Mouse (Mus musculus): ENCODE data around the gene Nwd2. TPM values are rescaled to one million over a fixed set of nuclear protein-coding genes. Genes with fewer than 3 reads are reported as not detected.
A peak's percentile ranks its signal among the peaks of the same experiment; 100 is the strongest.

Gene Nwd2
- polyA plus RNA-seq, 1 experiment from 2014 or later = 0.14 TPM

GRCm38 (mm10) chr5:63768220-63768619 lies 119.3 kb downstream of the Nwd2 start:
- Histone ChIP-seq H3K9me3 (no peaks in the 10 kb centered on the region), H3K27ac (no peak overlapping the region), H3K36me3 (no peaks in the 10 kb centered on the region), H3K27me3 (ENCODE audit: insufficient read depth, poor library complexity, severe bottlenecking) (no peaks in the 10 kb centered on the region), H3K4me1 (no peaks in the 10 kb centered on the region), H3K4me3 (no peak overlapping the region)
- DNase-seq (ENCODE audit: low spot score) = no peak
- WGBS = 61% methylated on average over 4 of the region's 4 CpGs

GRCm38 (mm10) chr5:63772971-63773370 lies 124.1 kb downstream of the Nwd2 start:
- WGBS = 79% methylated on average over 2 of the region's 2 CpGs
- DNase-seq (ENCODE audit: low spot score) = no peak
- no peaks in the 10 kb centered on the region for H3K36me3 ChIP-seq
- no peaks in the 10 kb centered on the region for H3K9me3 ChIP-seq
- no peak overlapping the region for H3K27ac ChIP-seq
- no peak overlapping the region for H3K4me3 ChIP-seq
- H3K27me3 ChIP-seq (ENCODE audit: insufficient read depth, poor library complexity, severe bottlenecking) = no peaks in the 10 kb centered on the region
- no peaks in the 10 kb centered on the region for H3K4me1 ChIP-seq

DNA sequence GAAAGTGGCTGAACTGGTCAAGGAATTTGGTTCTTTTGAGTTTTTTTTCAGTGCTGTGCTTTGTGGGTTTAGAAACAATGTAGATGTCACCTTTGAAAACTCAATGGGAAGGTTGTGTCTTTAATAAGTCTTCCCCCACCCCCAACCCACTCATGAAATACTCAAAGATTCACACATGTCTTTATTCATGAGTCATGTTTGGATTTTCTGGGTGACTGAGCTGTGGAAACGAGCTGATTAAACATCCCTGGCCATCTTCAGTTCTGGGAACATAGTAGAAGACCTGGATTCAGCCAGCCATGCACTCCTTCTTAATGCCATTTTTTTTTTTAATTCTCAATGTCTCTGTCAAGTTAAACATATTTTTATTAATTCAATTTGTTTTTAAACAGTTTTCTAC lies 124.7 kb downstream of the Nwd2 start:
- Histone ChIP-seq H3K27ac (no peak overlapping the region), H3K4me1 (no peaks in the 10 kb centered on the region), H3K4me3 (no peak overlapping the region), H3K9me3 (no peaks in the 10 kb centered on the region), H3K36me3 (no peaks in the 10 kb centered on the region), H3K27me3 (ENCODE audit: insufficient read depth, poor library complexity, severe bottlenecking) (no peaks in the 10 kb centered on the region)
- no peak for DNase-seq (ENCODE audit: low spot score)
- 64% methylated on average over 1 of the region's 1 CpGs for WGBS

DNA sequence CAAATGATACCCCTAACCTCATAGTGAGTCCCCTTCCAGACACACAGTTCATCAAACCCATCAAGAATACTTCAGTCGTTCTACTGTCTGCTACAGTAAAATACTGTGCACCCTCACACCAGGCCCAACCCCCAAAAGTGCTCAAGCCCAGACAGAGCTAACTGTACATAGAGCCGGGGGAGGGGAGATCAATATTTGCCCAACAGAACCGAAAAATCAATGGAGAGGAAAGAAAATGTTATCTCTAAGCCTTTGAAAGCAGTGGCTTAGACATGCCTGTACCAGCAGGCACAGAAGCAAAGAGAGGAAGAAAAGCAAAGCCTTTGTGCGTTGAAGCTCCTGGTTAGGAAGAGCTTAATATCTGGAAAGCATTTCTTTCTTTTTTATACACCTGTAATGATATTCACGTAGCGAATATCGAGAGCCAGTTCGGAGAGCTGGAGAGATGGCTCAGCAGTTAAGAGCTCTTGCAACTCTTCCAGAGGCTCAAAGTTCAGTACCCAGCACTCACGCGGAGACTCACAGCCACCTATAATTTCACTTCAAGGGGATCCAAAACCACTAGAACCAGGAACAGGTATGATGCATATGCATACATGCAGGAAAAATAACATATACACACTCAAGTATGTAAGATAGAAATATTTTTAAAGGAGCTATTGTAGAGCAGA lies 139.4 kb downstream of the Nwd2 start:
- Histone ChIP-seq H3K27ac (no peak overlapping the region), H3K4me1 (no peaks in the 10 kb centered on the region), H3K4me3 (no peak overlapping the region), H3K27me3 (ENCODE audit: insufficient read depth, poor library complexity, severe bottlenecking) (no peaks in the 10 kb centered on the region), H3K9me3 (no peaks in the 10 kb centered on the region), H3K36me3 (no peaks in the 10 kb centered on the region)
- DNase-seq (ENCODE audit: low spot score) = no peak
- 83% methylated on average over 10 of the region's 10 CpGs for WGBS

GRCm38 (mm10) chr5:63811819-63812508 lies 163.1 kb downstream of the Nwd2 start, which contains the start of gene 0610040J01Rik:
Gene 0610040J01Rik, plus strand, starts transcription at chr5:63812363.
- Histone ChIP-seq H3K36me3 (no peaks in the 10 kb centered on the region), H3K27ac (peak within 1 kb of the TSS; percentile 73), H3K27me3 (ENCODE audit: insufficient read depth, poor library complexity, severe bottlenecking) (peaks cover 28% of the 10 kb centered on the region), H3K9me3 (no peaks in the 10 kb centered on the region), H3K4me1 (peaks cover 6% of the 10 kb centered on the region; the same call in 1 of the 2 replicates), H3K4me3 (peak within 1 kb of the TSS; percentile 64)
- peak; percentile 84 for DNase-seq (ENCODE audit: low spot score)
- 4% methylated on average over 42 of the region's 42 CpGs for WGBS

DNA sequence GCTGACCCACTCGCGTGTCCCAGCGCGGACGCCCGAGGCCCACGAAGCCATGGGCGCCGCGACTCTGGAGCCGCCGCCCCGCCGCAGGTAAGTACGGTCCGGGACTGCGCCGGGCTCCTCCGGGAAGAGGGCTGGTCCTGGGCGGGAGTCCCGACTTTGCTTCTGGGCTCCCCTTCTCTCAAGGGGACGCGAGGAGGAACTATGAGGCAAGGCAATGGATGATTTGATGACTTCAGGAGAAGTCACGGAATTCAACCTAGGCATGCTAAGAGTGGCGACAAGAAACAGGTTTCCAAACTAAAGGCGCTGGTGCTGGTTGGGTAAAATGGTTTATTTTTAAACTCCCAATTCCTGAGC lies 163.6 kb downstream of the Nwd2 start:
- Histone ChIP-seq H3K27me3 (ENCODE audit: insufficient read depth, poor library complexity, severe bottlenecking) (peaks cover 28% of the 10 kb centered on the region), H3K36me3 (no peaks in the 10 kb centered on the region), H3K4me1 (peaks cover 6% of the 10 kb centered on the region; the same call in 1 of the 2 replicates), H3K9me3 (no peaks in the 10 kb centered on the region), H3K27ac (peak overlapping the region; percentile 73), H3K4me3 (peak overlapping the region; percentile 64)
- under 1% methylated on average over 26 of the region's 26 CpGs for WGBS
- DNase-seq (ENCODE audit: low spot score) = no peak

GRCm38 (mm10) chr5:63816643-63817042 lies 167.7 kb downstream of the Nwd2 start:
- WGBS = 91% methylated on average over 7 of the region's 7 CpGs
- H3K4me3 ChIP-seq = no peak overlapping the region
- H3K4me1 ChIP-seq = peaks cover 6% of the 10 kb centered on the region; the same call in 1 of the 2 replicates
- no peaks in the 10 kb centered on the region for H3K36me3 ChIP-seq
- no peaks in the 10 kb centered on the region for H3K9me3 ChIP-seq
- no peak overlapping the region for H3K27ac ChIP-seq
- no peak for DNase-seq (ENCODE audit: low spot score)
- H3K27me3 ChIP-seq (ENCODE audit: insufficient read depth, poor library complexity, severe bottlenecking) = peaks cover 28% of the 10 kb centered on the region

DNA sequence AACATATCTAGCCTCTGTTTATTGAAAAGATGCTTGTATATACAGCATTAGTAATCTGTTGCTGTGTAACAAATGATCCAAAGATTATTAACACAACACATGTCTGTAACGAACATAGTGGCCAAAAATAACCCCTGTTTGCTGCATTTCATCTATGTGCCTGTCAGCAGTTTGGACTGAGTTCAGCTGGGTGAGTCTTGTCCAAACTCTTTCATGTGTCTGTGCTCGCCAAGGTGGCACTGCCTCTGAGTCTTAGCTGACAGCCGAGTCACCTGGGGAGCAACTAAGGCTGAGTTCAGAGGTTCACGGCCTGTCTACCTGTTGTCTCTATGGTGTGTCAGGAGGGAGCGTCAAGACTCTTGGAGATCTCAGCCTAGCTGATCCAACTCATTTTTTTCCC lies 168.4 kb downstream of the Nwd2 start:
- peaks cover 25% of the 10 kb centered on the region for H3K27me3 ChIP-seq (ENCODE audit: insufficient read depth, poor library complexity, severe bottlenecking)
- WGBS = 62% methylated on average over 5 of the region's 5 CpGs
- H3K36me3 ChIP-seq = no peaks in the 10 kb centered on the region
- H3K9me3 ChIP-seq = no peaks in the 10 kb centered on the region
- H3K4me1 ChIP-seq = peaks cover 9% of the 10 kb centered on the region; the same call in 1 of the 2 replicates
- H3K27ac ChIP-seq = no peak overlapping the region
- DNase-seq (ENCODE audit: low spot score) = no peak
- no peak overlapping the region for H3K4me3 ChIP-seq

DNA sequence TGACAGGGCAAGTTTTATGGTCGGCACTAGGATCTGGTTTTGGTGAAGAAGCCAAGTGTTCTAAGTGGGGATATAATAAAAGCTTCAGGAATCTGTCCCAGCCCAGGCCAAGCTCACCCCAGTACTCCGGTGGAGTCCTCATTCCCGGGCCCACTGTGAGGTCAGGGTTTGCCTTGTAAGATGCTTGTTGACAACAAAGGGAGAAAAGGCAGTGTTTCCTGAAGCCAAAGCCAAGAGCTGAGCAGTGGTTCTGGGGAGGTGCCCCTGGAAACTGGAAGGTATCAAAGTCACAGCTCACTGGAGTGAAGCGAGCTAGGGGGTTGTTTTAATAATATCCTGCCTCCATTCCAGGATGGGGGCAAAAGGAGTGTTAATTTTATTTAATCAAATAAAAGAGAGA lies 170.1 kb downstream of the Nwd2 start:
- WGBS = 64% methylated on average over 4 of the region's 4 CpGs
- no peak overlapping the region for H3K4me3 ChIP-seq
- no peak overlapping the region for H3K27ac ChIP-seq
- no peaks in the 10 kb centered on the region for H3K36me3 ChIP-seq
- no peaks in the 10 kb centered on the region for H3K9me3 ChIP-seq
- peaks cover 7% of the 10 kb centered on the region; the same call in 1 of the 2 replicates for H3K4me1 ChIP-seq
- DNase-seq (ENCODE audit: low spot score) = no peak
- H3K27me3 ChIP-seq (ENCODE audit: insufficient read depth, poor library complexity, severe bottlenecking) = peaks cover 8% of the 10 kb centered on the region

- Histone ChIP-seq H3K9me3 (no peaks in the 10 kb centered on the region), H3K4me3 (no peak overlapping the region), H3K27ac (no peak overlapping the region), H3K27me3 (ENCODE audit: insufficient read depth, poor library complexity, severe bottlenecking) (peaks cover 2% of the 10 kb centered on the region; the same call in 1 of the 2 replicates), H3K36me3 (no peaks in the 10 kb centered on the region), H3K4me1 (peaks cover 7% of the 10 kb centered on the region; the same call in 1 of the 2 replicates)
- no peak for DNase-seq (ENCODE audit: low spot score)
- 76% methylated on average over 6 of the region's 6 CpGs for WGBS
These were observed 170.6 kb downstream of the Nwd2 start for GRCm38 (mm10) chr5:63819519-63819918.

- 83% methylated on average over 5 of the region's 5 CpGs for WGBS
- Histone ChIP-seq H3K27ac (no peak overlapping the region), H3K36me3 (no peaks in the 10 kb centered on the region), H3K27me3 (ENCODE audit: insufficient read depth, poor library complexity, severe bottlenecking) (no peaks in the 10 kb centered on the region), H3K9me3 (no peaks in the 10 kb centered on the region), H3K4me1 (peaks cover 7% of the 10 kb centered on the region; the same call in 1 of the 2 replicates), H3K4me3 (no peak overlapping the region)
- DNase-seq (ENCODE audit: low spot score) = no peak
These were observed 172.3 kb downstream of the Nwd2 start for GRCm38 (mm10) chr5:63821176-63821575.

DNA sequence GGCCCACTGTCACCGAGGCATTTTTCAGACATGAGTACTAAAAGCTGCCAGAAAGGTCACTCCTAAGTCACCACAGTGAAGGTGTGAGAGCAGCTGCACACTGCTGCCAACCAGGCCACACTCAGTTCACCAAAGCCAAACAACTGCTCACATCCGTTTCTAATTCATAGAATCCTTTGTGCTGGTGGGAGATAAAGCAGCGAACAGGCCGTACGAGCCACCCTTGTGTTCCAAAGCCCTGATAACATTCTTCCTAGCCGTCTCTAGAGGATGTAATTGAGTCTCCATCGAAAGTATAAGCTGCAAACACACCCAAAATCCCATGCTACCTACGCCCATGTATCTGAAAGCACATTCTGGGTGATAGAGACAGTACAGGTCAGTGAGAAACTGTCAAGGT lies 173.0 kb downstream of the Nwd2 start:
- Histone ChIP-seq H3K36me3 (no peaks in the 10 kb centered on the region), H3K9me3 (no peaks in the 10 kb centered on the region), H3K4me1 (peaks cover 7% of the 10 kb centered on the region; the same call in 1 of the 2 replicates), H3K27me3 (ENCODE audit: insufficient read depth, poor library complexity, severe bottlenecking) (no peaks in the 10 kb centered on the region), H3K27ac (no peak overlapping the region), H3K4me3 (no peak overlapping the region)
- 53% methylated on average over 8 of the region's 8 CpGs for WGBS
- no peak for DNase-seq (ENCODE audit: low spot score)
